Mouse (Mus musculus): ENCODE results near the gene Pakap.

Gene Pakap

DNA sequence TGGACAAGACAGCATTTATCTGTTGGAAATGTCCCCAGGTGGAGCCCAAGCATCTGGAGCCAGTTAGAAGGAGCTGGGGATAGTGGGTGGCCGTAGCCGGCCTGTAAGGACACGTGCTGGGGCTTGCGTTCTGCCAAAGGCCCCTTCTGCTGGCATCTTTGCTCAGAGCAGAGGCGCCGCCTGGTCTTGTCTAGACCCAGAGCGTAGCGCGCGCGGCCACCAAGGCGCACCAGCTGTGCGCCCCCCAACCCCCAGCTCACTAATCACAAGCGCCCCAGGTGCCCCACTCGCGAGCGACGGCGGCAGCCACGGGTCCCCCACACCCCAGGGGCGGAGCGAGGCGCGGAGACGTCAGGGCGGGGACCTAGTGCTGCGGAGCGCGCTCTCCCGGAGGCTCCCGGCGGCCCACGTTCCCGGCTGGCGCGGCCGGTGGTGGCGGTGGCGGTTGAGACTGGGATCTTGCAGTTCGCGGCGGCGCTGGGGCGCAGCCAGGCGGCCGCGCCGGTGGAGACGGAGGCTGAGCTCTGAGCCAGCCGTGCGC, at the start of gene Pakap:
Pakap (plus strand) TSS at position 514 of the 541 bp plus-strand sequence.
- DNase-seq: peak; percentile 16

DNA sequence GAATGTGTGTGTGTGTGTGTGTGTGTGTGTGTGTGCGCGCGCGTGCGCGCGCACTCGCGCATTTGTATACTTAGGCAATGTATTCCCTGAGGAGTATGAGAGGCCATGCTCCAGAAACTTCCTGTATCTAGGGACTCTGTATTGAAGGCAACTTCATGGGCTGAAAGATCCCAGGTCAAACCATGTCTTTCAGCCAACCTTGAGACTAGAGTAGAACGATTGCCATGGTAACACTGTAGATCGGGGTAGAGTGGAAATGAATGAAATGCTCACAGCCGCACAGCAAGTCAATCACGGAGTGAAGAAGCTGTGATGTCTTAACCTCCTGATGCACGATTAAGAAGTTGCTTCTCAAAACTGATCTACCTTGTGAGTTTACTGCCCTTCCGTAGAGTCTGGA, 44.5 kb upstream of the Pakap start:
- DNase-seq: no peak

DNA sequence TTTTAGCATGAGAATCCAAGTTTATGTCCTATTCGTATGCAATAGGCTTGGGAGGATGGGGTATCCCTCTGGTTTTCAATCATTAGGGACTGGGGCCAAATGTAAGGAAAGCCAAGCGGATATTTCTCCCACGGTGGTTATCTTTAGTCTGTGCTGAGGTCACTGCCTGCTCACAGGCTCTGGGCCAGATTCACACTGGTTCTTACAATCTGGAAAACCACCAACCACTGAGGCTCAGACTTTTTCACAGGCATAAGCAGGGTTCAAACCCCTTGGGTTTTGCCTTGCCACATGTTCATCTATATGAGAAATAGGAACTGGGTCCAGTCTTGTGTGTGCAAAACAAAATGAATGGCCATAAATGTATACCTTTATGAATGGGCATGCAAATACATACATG, 43.5 kb upstream of the Pakap start:
- DNase-seq: no peak

DNA sequence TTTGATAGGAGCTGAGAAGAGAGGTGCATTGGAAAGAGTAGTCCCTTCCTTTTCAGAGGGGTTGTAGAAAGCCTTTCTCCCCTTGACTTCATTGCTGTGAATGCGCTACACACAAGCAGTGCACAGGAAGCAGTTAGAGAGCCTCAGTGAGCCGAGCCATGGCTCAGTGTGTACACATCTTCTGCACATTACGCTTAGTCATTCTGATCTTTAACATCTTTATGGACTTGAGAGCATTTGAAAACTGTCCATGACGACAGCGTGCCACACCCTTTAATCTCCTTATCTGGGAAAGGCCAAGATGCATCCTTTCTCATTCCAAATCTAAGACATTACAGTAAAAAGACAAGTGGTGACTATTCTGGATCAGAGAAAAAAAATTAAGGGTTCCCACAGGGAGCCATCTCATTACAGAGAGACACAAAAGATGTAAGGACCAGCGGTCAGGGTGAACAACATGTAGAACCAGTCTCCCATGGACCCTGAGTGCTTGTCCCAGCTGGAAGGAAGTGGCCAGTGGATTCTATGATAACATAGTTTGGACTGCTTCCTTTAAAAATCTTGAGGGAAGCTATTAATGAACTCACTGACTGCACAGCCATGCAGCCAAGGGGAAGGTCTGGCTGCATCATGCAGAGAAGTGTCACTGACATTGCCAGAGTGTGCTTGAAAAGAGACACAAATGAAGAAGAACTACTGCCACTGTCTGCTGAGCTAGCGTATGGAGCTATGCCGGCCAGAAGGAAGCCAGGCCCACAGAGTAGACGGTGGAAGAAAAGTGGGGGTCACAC, 42.6 kb upstream of the Pakap start:
- no peak for DNase-seq

DNA sequence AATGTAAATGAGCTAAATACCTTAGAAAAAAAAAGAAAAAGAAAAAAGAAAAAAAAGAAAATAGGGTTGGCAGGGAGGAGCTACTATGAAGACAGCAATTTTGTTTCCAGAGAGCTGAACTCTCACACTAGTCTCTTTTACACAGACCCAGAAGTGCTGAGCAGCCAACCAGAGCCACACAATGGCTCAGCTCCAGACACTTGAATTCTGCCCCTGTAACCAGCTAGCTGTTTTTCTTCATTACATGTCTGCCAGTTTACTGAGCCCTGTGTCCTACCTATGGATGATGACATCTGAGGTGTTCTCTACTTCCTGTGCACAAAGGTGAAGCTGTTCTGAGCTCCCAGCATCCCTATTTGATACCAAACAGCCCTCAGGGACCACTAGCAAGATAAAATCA, 39.7 kb upstream of the Pakap start:
- DNase-seq: no peak

DNA sequence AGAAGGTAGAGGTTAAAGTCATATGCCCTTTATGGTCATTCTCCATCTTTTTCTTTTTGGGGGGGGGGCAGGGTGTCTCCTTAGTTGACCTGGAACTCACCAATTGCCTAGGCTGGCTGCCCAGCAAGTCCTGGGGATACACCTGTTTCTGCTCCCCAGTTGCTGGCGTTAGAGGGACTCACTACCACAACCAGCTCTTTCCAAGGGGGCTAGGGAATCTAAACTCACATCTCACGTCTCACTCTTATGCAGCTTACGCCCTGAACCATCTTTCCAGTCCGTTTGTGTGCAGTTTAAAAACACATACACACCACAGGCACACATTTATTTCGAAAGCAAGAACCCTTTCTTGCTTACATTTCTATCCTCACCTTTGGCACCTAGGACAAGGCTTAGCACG, 34.3 kb upstream of the Pakap start:
- DNase-seq: no peak

DNA sequence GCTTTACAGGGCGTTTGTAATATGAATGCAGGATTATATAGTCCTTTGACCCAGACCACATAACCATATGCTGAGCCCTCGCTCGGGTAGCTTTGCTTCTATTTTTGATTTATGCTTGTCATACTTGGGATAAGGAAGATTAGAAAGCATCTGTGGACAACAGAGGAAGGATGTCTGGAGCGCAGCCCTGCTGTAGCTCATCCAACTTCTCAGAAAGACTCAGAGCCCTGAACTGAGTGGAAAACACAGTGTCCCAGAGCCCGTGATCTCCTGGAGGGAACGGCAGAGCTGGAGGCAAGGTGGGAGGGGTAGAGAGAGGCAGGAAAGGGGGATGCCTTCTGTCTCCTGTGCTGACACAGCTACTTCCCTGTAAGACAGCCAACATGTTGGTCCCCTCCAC, 33.7 kb upstream of the Pakap start:
- no peak for DNase-seq

DNA sequence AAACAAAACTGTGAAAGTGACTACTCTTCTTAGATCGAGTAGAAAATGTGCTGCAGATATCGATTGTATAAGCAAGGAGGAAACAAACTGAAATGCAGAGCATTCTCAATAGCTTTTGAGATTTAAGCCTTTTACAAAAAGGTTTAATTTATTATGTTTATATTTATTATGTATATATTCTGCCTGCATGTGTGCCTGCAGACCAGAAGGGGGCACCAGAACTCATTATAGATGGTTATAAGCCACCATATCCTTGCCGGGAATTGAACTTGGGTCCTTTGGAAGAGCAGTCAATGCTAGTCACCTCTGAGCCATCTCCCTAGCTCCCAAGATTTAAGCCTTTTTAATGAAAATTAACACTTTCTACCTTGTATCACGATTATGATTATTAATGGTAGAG, 32.9 kb upstream of the Pakap start:
- DNase-seq: no peak

DNA sequence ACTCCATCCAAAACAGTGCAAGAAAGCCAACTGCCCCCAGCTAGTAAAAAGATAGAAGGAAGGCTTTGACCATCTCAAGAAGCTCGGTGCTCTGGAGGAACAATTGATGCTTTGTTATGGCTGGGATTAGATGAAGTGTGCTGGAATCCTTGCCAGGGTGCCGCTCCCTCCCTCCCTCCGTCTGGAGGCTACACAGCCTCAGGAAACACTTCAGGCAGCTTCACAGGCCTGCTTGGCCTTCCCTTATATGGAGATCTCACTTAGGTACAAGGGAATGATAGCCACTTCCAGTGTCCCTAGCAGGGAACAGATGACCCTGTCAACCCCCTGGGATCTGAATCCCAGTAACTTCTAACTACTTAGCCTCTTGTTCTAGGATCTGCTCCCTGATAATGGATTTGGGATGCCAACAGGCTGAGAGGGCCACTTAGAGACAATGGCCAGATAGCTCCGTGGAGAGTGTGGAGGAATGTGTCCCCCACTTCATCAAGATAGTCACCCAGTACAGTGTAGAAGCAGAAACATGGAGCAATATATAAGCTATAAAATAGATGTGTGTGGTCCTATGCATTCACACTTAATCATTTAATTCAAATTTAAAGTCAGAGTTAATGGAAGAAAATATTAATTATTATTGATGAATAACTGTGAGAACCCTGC, 29.8 kb upstream of the Pakap start:
- no peak for DNase-seq

DNA sequence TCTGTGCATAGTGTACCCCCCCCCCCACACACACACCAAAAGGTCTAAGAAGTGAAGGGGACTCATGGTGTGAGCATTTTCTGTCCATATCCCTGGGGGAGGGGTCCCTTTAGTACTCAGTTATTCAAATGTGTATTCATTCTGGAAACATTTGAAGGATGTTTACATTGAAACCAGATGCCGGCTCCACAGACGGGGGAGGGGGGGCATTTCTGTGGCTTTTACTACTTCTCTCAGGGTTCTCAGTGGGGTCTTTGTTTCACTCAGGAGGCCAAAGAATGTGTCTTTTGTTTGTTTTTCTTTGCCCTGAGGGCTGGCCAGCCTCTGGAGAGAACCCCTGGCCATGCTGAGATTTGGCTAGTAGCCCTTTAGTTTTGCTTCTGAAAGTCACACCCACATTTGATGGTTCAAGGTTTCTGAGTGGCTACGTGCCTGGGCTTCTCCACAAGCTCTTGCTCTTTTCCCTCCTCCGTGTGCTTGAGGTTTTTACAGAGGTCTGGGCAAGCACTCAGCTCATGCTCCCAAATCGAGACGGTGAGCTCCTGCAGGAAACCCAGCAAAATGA, 24.2 kb upstream of the Pakap start:
- DNase-seq: no peak

DNA sequence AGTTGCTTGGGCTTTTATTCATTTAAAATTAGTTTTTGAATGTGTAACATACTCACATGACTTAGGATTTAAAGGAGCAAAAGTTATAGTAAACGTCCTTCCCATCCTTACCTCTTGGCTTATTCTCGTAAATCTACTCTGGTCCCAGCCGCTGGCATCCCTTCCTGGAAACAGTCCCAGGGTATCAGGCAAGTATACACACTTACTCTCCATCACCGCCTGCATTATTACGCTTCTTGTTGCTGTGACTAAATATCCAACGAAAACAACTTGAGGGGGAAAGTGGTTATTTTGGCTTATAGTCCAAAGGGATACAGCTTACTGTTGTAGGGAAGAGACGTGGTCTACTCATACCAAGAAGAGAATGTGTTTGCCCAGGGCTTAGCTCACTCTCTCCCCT, 20.2 kb upstream of the Pakap start:
- no peak for DNase-seq

DNA sequence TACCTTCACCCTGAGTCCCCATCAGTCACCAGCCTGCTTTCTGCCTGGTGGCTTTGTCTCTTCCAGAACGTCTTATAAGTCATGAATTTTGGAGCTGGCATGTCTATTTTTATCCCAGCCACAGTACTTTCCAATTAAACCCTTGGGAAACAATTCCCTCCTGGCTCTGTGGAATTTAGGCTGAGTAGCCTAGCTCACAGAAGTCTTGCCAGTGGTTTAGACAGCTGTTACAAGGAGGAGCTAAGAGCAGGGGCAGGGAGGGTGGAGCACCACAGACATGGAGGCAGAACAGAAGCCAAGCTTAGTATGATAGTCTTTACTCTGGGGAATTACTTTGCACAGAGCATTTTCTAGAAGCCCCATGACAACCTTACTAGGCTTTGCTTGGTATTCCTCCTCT, 17.8 kb upstream of the Pakap start:
- DNase-seq: no peak

DNA sequence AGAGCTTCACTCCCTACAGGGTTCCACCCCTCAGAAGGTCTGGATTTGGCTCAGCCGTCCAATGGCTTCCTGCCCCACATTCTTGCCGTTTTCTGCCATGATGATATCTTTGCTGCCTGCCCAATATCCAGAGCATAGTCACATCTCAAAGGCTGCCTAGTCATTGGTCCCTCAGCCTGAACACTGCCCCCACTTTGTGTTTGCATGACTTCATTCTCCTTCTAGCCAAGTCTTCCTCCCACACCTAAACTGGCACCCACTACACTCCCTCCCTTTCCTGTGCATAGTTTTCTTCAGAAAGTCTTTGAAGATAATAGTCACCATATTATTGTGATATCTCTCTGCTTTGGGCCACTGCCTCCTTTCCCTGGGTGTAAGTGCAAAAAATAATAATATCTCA, 10.9 kb upstream of the Pakap start:
- no peak for DNase-seq

DNA sequence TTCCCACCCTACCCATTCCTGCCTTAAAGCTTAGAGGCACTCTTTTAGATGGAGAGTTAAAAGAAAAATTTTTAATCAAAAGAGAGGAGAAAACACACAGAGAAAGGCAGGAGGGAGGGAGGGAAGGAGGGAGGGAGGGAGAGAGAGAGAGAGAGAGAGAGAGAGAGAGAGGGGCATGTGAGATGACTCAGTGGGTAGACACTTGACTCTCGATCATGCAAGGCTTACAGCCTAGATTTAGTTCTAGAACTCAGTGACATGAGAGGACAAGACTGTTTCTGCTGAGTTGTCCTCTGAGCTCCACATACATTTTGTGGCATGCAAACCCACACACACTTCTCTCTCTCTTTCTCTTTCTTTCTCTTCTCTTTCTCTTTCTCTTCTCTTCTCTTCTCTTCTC, 8.5 kb upstream of the Pakap start:
- DNase-seq: no peak

DNA sequence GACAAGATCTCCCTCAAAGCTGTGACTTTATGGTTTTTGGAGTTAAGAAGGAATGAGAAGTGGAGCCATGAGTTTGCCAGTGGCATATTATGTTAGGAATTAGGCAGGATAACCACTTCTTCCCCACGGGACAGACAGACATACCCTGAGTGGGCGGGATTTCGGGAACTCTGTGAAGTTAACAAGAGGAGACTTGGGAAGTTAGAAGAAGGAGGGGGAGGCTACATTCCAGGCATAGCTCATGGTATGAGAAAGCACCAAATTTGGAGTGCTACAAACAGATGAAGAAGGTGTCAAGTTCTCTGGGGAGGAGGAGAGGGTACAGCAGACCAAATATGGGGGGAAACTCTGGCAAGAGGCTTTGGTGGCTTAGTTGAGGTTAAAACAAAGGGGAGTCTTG, 8.0 kb upstream of the Pakap start:
- no peak for DNase-seq

DNA sequence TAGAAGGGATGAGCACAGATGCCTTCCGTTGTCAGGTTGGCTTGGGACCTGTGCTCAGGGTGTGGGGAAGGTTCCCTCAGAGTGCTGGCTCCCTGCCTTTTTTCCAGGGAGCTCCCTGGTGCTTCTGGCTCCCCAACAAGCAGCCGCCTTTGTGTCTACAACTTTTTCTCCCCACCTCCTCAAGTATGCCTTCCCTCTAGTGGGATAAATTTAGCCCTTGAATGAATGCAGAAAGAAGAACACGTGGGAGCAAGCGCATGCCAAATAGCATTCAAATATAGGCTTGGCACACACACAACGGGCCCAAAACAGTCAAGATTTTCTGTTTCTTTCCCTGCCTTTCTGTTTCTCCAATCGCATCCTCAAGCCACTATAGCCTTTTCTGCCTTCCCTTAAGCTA, 6.9 kb upstream of the Pakap start:
- DNase-seq: no peak

DNA sequence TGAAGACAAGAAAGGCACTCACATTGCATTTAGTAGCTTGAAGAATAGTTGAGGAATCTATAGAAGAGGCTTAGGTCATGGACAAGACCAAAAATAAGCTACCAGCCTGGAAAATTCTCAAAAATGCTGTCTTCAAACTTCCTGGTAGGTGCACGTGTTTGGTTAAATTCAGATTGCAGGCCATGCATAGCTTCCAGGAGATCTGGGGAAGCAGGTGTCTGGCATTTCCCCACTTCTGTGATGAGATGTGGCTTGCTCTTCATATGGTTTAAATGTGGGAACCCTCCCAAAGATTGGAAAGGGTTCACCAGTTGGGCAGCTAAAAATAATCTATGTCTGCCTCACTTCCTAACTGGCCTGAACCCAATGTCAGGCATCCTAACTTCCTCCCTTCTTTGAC, 2.7 kb upstream of the Pakap start:
- DNase-seq: no peak

DNA sequence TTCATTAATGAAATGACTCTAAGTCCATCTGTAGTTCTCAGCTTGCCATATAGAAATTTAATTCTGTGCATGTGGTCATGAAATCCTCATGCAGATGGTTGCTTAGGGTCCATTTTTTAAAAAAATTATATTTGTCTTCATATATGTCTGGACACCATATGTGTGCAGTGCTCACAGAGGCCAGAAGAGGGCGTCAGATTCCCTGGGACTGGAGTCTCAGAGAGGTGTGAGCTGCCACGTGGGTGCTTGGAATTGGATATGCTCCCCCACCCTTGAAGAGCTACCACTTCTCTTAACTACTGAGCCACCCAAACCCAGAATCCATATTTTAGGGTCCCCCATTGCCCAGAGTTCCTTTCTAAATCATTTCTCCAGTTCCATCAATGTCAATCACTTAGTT, 2.2 kb upstream of the Pakap start:
- no peak for DNase-seq

DNA sequence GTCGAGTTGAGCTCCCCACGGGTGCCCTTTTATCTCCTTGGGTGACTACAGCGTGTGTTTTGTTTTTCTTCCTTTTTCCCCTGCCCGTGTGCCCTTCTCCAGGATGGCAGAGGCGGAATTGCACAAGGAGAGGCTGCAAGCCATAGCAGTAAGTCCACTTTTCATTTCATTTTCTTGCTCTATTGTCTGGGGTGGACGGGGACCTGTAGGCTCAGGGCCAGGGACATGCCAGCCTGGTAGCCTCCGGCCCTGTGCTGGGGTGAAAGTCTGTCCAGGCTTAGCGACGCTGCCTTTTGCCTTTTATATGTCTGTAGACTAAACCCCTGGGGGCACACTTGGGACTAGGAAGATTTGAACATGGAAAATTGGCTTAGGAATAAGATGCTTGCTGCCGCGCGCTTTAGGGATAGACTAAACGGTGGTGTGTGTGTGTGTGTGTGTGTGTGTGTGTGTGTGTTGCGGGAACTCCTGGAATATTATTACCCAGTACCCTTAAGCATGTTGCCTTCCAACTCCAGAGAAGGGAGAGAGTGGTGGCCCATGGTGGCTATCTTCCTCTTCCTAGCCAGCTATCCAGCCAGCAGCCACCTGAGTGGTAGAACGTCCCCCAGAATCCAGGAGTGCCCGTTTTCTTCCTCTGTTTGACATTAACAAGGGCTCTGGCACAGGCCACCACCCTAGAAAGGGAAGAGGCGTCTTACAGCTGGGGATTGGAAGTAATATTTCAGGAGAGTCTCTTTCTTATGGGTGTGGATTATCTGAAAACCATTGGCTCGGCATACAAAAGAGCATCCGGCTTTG, 489 bp downstream of the Pakap start:
- no peak for DNase-seq

DNA sequence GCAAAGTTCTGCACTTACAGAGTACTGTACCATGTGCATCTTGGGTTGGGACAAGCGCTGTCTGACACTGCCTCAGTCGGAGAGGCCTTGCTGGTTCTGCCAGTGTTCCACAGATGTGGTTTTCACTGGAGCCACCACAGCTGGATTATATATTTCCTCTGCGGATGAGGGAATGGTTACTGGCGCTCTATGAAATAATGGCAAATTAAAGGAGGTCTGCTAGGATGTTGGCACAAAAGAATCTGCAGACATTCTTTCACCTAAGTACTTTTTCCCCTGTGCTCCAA, 1.0 kb downstream of the Pakap start:
- DNase-seq: no peak

DNA sequence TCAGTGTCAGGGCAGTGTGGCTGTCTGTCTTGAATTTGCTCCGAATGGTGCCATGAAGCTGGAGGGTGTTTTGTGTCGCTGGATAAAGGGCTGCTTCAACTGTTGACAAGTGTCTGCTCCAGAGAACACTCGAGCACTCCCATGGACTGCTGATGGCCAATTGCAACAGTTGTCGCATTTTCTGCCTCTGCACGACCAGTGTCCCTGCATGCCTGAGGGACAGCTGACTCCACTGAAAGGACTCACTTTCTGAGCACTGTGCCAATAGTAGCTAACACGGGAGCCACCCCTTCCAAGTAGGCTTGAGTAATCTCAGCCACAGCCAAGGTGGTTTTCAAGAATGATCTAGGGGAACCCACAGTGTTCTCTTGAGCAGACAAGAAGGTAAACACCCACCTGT, 1.7 kb downstream of the Pakap start:
- DNase-seq: no peak

DNA sequence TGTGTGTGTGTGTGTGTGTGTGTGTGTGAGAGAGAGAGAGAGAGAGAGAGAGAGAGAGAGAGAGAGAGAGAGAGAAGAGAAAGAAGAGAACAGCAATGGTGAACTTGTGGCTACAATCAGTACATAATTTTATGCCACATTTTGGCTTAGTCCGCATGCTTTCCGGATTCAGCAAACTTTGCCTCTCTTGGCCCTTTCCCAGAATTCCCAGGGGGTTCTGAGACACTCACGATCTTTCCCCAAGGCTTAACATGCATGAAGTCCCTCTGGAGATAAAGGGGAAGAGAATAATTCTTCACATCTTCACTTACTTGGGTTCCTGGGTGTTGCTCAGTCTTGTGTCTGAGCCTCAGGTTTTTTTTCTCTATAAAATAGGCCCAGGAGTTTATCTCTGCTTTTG, 2.2 kb downstream of the Pakap start:
- no peak for DNase-seq

DNA sequence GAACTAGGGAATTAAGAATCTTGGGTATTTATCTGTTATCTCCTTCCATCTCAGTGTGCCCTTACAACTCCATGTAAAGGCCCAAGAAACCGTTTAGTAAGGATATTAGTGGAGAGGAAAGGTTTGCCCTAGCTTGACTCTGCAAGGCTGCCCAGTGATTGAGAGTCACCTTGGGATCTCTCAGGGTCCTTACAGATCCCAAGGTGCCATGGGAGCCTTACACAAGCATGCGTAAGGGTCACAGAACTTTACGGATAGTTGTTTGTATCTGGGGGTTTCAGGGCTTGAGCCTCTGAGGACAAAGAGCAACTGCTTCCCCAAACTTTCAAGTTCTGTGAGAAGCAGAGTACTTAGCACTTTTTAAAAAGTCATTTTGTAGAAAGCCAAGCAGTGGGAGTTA, 6.2 kb downstream of the Pakap start:
- no peak for DNase-seq

DNA sequence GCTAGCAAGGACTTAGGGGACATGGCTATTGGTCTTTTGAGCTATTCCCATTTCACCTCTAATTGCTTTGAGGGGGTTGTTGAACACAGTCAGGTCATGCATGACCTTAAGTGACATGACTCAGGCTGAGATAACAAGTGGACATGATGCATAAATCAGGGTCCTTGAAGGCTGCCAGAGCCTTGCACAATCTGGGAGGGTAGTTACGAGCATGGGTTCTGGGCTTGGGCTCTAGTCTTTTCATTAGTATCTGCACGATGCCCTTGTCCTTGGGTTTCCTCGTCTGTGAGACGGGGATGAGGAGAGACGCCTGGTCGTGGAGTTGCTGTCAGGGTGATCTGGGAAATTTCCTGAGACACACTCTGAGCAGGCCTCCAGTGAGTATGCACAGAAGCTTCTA, 6.7 kb downstream of the Pakap start:
- no peak for DNase-seq

All from kidney, adult 18-20 months (tissue).